Comparison of ENCODE assay signal across 11 mouse cellular contexts in genomic region chr2:180896819-180897625, GRCm38 (mm10). TPM values are rescaled to one million over a fixed set of nuclear protein-coding genes. Genes with fewer than 3 reads are reported as not detected.
DNase-seq lines count a peak whose midpoint lies in the region; ATAC-seq and TF ChIP-seq lines count a peak whose summit lies in the region.
"Had no signal": no experiment of that assay in that cellular context is flagged by ENCODE, and none has a peak within 500 bp of the region (broad histone marks: within the 10 kb centered on the region; RNA-seq: fewer than 3 reads in every experiment).

No protein-coding gene starts in this region.

- no peak overlapping the region for H3K4me3 ChIP-seq in cortical plate, adult 2 months (ENCODE audit: insufficient read depth, low read length)
- no peak overlapping the region for H3K4me3 ChIP-seq in hindbrain, embryonic 15.5 days
- no peak overlapping the region for H3K4me3 ChIP-seq in midbrain, embryonic 13.5 days (replicated peaks)
- no peak overlapping the region for H3K4me3 ChIP-seq in kidney, adult 2 months (ENCODE audit: insufficient read depth, low read depth, low read length)
- H3K4me3 ChIP-seq: kidney, embryonic 15.5 days; limb, embryonic 10.5 days had no signal

- DNase-seq in brain, adult 2 months (ENCODE audit: low read depth, low spot score), result peak; percentile 67
- no peak for DNase-seq in adrenal gland, postnatal 10 days
- DNase-seq in thymus, postnatal 0 days (ENCODE audit: low spot score), result no peak
- DNase-seq in kidney, adult 2 months, result no peak
- DNase-seq: lung, adult 2 months had no signal

- peaks cover 4% of the 10 kb centered on the region for H3K4me1 ChIP-seq in cortical plate, adult 2 months (ENCODE audit: control insufficient read depth, insufficient read depth, low read length)
- H3K4me1 ChIP-seq in hindbrain, embryonic 15.5 days (replicated peaks), result peaks cover 44% of the 10 kb centered on the region
- peaks cover 39% of the 10 kb centered on the region for H3K4me1 ChIP-seq in midbrain, embryonic 13.5 days (replicated peaks)
- H3K4me1 ChIP-seq in kidney, adult 2 months (ENCODE audit: control insufficient read depth, insufficient read depth, low read length), result no peaks in the 10 kb centered on the region

- H3K27me3 ChIP-seq in hindbrain, embryonic 15.5 days, result no peaks in the 10 kb centered on the region
- no peaks in the 10 kb centered on the region for H3K27me3 ChIP-seq in midbrain, embryonic 13.5 days
- peaks cover 3% of the 10 kb centered on the region for H3K27me3 ChIP-seq in kidney, adult 2 months (replicated peaks; ENCODE audit: control insufficient read depth, insufficient read depth, low read length)

- H3K36me3 ChIP-seq in hindbrain, embryonic 15.5 days, result no peaks in the 10 kb centered on the region
- peaks cover 10% of the 10 kb centered on the region for H3K36me3 ChIP-seq in midbrain, embryonic 13.5 days
- no peaks in the 10 kb centered on the region for H3K36me3 ChIP-seq in kidney, adult 2 months (ENCODE audit: control insufficient read depth, insufficient read depth, low read length)
- H3K36me3 ChIP-seq: kidney, embryonic 15.5 days; limb, embryonic 10.5 days had no signal

- H3K9ac ChIP-seq in hindbrain, embryonic 15.5 days, result 0 out of 2 replicates have a peak overlapping the region, but pooled peaks have one; percentile 99
- peak overlapping the region; percentile 100 for H3K9ac ChIP-seq in midbrain, embryonic 13.5 days (replicated peaks)
- H3K9ac ChIP-seq: kidney, embryonic 15.5 days had no signal

- TF ChIP-seq CTCF in cortical plate, adult 2 months (IDR thresholded peaks at IDR 0.05; ENCODE audit: extremely low read depth, insufficient read depth, low read length), result no peak
- no peak for TF ChIP-seq CTCF in kidney, adult 2 months (conservative IDR thresholded peaks at IDR 0.05; ENCODE audit: insufficient read depth, insufficient read length, low read depth, low read length)

- 0 out of 2 replicates have a peak overlapping the region, but pooled peaks have one; percentile 6 for H3K27ac ChIP-seq in cortical plate, adult 2 months (ENCODE audit: insufficient read depth, low read length)
- H3K27ac ChIP-seq in hindbrain, embryonic 15.5 days (replicated peaks), result peak overlapping the region; percentile 98
- H3K27ac ChIP-seq in midbrain, embryonic 13.5 days, result peak overlapping the region; percentile 100
- H3K27ac ChIP-seq in kidney, adult 2 months (ENCODE audit: insufficient read depth, low read depth, low read length), result no peak overlapping the region
- H3K27ac ChIP-seq: kidney, embryonic 15.5 days; limb, embryonic 10.5 days had no signal

- TF ChIP-seq POLR2A in cortical plate, adult 2 months (IDR thresholded peaks at IDR 0.05; ENCODE audit: extremely low read depth, insufficient read depth, low read length), result peak; percentile 48; the same call in 1 of the 2 replicates
- TF ChIP-seq POLR2A in kidney, adult 2 months (IDR thresholded peaks at IDR 0.05; ENCODE audit: low read depth, low read length), result no peak

- H3K9me3 ChIP-seq in hindbrain, embryonic 15.5 days, result no peaks in the 10 kb centered on the region
- H3K9me3 ChIP-seq in midbrain, embryonic 13.5 days, result no peaks in the 10 kb centered on the region
- H3K9me3 ChIP-seq: kidney, embryonic 15.5 days; limb, embryonic 10.5 days had no signal

- peak overlapping the region; percentile 63; the same call in 1 of the 2 replicates for H3K4me2 ChIP-seq in hindbrain, embryonic 15.5 days
- H3K4me2 ChIP-seq in midbrain, embryonic 13.5 days (replicated peaks), result peak overlapping the region; percentile 75
- H3K4me2 ChIP-seq: kidney, embryonic 15.5 days had no signal

- 49% methylated on average over 15 of the region's 15 CpGs for WGBS in hindbrain, embryonic 15.5 days
- WGBS in midbrain, embryonic 13.5 days, result 57% methylated on average over 15 of the region's 15 CpGs
- 61% methylated on average over 15 of the region's 15 CpGs for WGBS in kidney, adult 2 months

- no peak for ATAC-seq in hindbrain, embryonic 15.5 days (ENCODE audit: low FRiP score, low read depth)
- ATAC-seq in midbrain, embryonic 13.5 days, result no peak
- no peak for ATAC-seq in megakaryocyte progenitor cell, adult 5-6 weeks (replicated peaks; ENCODE audit: poor library complexity)

RNA-seq across cellular contexts. Expression of gene Ythdf1, which starts 23.7 kb away (rescaled TPM):
- 45.2 and 49.1 TPM in 2 replicates for polyA plus RNA-seq in cortical plate, adult 2 months (2012; rRNA removed)
- polyA plus RNA-seq in hindbrain, embryonic 15.5 days (2015; fragmentation: Nextera tagmentation; extraction: Ambion mirVana), result 50.1 and 54.9 TPM in 2 replicates
- polyA plus RNA-seq in midbrain, embryonic 13.5 days (2015; fragmentation: Nextera tagmentation; extraction: Ambion mirVana), result 37.7 and 47.2 TPM in 2 replicates
- total RNA-seq in adrenal gland, postnatal 10 days (2021), result 10 to 100 TPM; 44.8 to 55.9 TPM
- 69.2 and 75.6 TPM in 2 replicates for total RNA-seq in megakaryocyte progenitor cell, adult 5-6 weeks (2015)
- total RNA-seq in megakaryocyte progenitor cell, adult 5-6 weeks (2017), result 27.0 and 32.9 TPM in 2 replicates
- 52.6 and 53.9 TPM in 2 replicates for polyA plus RNA-seq in thymus, postnatal 0 days (2015; fragmentation: Nextera tagmentation; extraction: Ambion mirVana)
- 33.9 and 34.8 TPM in 2 replicates for polyA plus RNA-seq in kidney, adult 2 months (2012; rRNA removed)

RNA-seq across cellular contexts. Expression of gene Birc7, which starts 31.8 kb away (rescaled TPM):
- polyA plus RNA-seq in cortical plate, adult 2 months (2012; rRNA removed), result 0.23 and 0.32 TPM in 2 replicates
- 0.18 and 0.31 TPM in 2 replicates for polyA plus RNA-seq in hindbrain, embryonic 15.5 days (2015; fragmentation: Nextera tagmentation; extraction: Ambion mirVana)
- polyA plus RNA-seq in midbrain, embryonic 13.5 days (2015; fragmentation: Nextera tagmentation; extraction: Ambion mirVana), result 0.27 and 0.55 TPM in 2 replicates
- not detected for total RNA-seq in adrenal gland, postnatal 10 days (2021)
- total RNA-seq in megakaryocyte progenitor cell, adult 5-6 weeks (2015), result not detected in 2 replicates
- not detected in 2 replicates for total RNA-seq in megakaryocyte progenitor cell, adult 5-6 weeks (2017)
- 0.30 and 0.40 TPM in 2 replicates for polyA plus RNA-seq in thymus, postnatal 0 days (2015; fragmentation: Nextera tagmentation; extraction: Ambion mirVana)
- polyA plus RNA-seq in kidney, adult 2 months (2012; rRNA removed), result not detected in 2 replicates
- polyA plus RNA-seq: kidney, embryonic 15.5 days; limb, embryonic 10.5 days; lung, adult 2 months had no signal

RNA-seq across cellular contexts. Expression of gene Nkain4, which starts 57.5 kb away (rescaled TPM):
- 89.8 and 99.6 TPM in 2 replicates for polyA plus RNA-seq in cortical plate, adult 2 months (2012; rRNA removed)
- 95.5 and 106 TPM in 2 replicates for polyA plus RNA-seq in hindbrain, embryonic 15.5 days (2015; fragmentation: Nextera tagmentation; extraction: Ambion mirVana)
- 94.0 and 101 TPM in 2 replicates for polyA plus RNA-seq in midbrain, embryonic 13.5 days (2015; fragmentation: Nextera tagmentation; extraction: Ambion mirVana)
- total RNA-seq in adrenal gland, postnatal 10 days (2021), result 10 to 100 TPM in 1 of 2 experiments, 1 to 10 TPM in 1; 7.6 to 10.4 TPM
- total RNA-seq in megakaryocyte progenitor cell, adult 5-6 weeks (2015), result not detected in 2 replicates
- not detected in 2 replicates for total RNA-seq in megakaryocyte progenitor cell, adult 5-6 weeks (2017)
- 28.0 and 30.0 TPM in 2 replicates for polyA plus RNA-seq in thymus, postnatal 0 days (2015; fragmentation: Nextera tagmentation; extraction: Ambion mirVana)
- 2.0 and 3.7 TPM in 2 replicates for polyA plus RNA-seq in kidney, adult 2 months (2012; rRNA removed)
